Mouse (Mus musculus) spleen, postnatal 4 days (tissue): ENCODE measurements around the gene Magi2.
"Not testable (repeated sequence)": the region's sequence is repeated elsewhere in the genome, so short reads cannot be mapped to it uniquely, and the experiment has no call there.

Source experiments
- DNase-seq, 2 experiments: peaks; one replicate each; pipeline ENCODE4 v3.0.0; 2022; ENCODE audit warnings: low spot score in 2 of 2

Gene Magi2

DNA sequence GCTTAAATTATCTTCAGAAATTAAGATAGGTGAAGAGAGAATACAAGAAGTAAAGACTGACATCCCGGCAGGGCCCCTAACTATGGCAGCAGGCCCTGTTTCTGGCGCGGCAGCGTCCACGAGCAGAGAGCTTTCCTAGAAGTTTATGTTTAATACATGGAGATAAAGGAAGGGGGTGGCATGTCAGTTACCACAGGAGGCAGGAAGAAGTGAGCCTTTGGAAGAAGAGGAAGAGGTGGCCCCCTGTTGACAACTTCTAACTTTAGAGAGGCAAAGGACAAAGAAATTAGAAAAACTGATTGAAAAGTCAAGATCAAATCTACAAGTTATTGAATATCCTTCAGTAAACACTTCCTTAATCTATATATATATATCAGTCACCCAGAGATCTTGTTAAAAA lies 1281.8 kb downstream of the Magi2 start:
- no peak for DNase-seq

DNA sequence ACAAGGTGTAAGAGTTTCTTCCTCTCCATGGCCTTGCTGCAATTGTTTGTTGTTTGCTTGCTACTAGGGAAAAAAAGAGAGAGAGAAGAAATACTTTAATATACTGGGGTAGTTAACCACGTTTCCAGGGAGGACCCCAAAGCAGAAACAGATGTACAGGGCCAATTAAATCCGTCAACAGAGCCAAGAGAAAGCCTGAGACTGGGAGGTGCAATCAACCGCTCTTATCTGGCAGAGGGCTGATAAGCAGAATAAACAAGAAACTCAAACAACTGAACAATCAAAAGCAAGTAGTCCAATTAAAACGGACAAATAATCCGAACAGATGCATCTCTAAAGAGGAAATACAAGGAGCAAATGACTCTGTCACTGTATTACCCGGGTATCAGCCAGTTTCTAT lies 1282.8 kb downstream of the Magi2 start:
- no peak for DNase-seq

- no peak for DNase-seq
Measured at GRCm38 (mm10) chr5:20512377-20513126, 1285.7 kb downstream of the Magi2 start.

GRCm38 (mm10) chr5:20521639-20522038 lies 1294.8 kb downstream of the Magi2 start:
- no peak for DNase-seq

- no peak for DNase-seq
Measured at GRCm38 (mm10) chr5:20522047-20522446, 1295.2 kb downstream of the Magi2 start.

DNA sequence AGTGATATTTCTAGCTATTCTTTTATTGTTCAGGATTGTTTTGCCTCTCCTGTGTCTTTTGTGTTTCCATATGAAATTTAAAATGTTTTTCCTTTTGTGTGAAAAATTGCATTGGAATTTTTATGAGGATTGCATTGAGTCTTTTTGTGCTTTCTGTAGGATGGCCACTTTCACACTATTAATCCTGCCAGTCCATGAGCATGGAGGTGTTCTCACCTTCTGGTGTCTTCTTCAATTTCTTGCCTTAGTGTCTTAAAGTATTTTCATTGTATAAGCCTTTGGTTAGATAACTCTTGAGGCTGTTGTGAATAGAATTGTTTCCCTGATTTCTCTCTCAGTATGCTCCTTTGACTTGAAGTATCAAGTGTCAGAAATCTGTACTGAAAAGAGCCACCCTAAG lies 1296.9 kb downstream of the Magi2 start:
- DNase-seq = no peak

- DNase-seq = not testable (repeated sequence)
Measured at GRCm38 (mm10) chr5:20526588-20526987, 1299.8 kb downstream of the Magi2 start.

DNA sequence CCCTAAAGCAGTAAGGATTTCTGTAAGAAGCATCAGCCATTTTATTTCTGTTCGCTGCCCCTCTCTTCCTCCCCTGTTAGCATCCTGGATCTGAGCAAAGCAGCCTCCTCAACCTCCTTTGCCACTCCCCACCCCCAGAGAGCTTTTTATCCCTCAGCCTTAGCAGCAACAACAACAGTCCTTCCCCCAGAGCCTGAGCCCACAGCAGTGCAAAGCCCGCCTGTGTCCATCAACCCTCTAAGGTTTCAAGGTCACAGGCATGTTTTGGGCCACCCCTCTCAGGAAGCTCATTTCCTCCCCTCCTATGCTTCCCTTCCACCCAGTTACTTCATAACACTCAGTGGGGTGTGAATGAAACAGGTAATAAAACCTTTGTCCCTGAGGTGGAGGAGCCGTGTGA lies 1309.7 kb downstream of the Magi2 start:
- DNase-seq = no peak

- DNase-seq = no peak
Measured at GRCm38 (mm10) chr5:20537369-20538022, 1310.7 kb downstream of the Magi2 start.

- DNase-seq = no peak
Measured at GRCm38 (mm10) chr5:20544374-20544773, 1317.5 kb downstream of the Magi2 start.

DNA sequence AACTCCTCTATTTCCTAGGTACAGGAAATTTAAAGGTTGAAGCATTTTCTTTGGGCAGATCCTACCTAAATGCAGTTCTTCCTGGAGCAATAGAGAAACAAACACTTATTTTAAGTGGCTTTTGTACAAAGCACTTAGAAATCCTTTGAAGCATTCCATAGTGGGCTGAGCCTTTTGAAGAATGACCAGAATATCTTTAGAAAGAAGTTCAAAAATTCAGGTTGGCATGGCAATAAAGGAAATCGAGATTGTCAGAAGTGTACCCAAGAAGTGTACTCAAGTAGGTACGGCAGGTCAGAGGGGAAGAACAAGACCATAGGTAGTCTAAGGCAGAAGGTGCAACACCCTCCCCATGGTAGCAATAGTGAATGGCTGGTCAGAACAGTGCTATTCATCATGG lies 1332.5 kb downstream of the Magi2 start:
- no peak for DNase-seq

- DNase-seq = no peak
Measured at GRCm38 (mm10) chr5:20559821-20560220, 1333.0 kb downstream of the Magi2 start.

GRCm38 (mm10) chr5:20568421-20568820 lies 1341.6 kb downstream of the Magi2 start:
- no peak for DNase-seq

- no peak for DNase-seq
Measured at GRCm38 (mm10) chr5:20568966-20569365, 1342.1 kb downstream of the Magi2 start.

GRCm38 (mm10) chr5:20574816-20575215 lies 1348.0 kb downstream of the Magi2 start:
- no peak for DNase-seq

- DNase-seq = no peak
Measured at GRCm38 (mm10) chr5:20575798-20576197, 1349.0 kb downstream of the Magi2 start.

DNA sequence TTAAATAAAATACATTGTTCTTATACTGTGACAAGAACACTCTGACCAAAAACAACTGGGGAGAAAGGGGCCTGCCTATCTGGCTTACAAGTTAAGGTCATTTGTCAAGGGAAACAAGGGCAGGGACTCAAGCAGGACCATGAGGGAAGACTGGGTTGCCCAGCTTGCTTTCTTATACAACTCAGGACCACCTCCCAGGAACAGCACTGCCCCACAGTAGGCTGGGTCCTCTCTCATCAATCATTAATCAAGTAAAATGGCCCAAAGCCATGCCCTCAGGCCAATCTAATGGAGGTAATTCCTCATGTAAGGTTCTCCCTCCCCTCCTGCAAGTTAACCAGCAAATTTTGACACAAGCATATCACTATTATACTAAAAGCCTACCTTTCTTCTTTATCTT lies 1349.4 kb downstream of the Magi2 start:
- DNase-seq = no peak

DNA sequence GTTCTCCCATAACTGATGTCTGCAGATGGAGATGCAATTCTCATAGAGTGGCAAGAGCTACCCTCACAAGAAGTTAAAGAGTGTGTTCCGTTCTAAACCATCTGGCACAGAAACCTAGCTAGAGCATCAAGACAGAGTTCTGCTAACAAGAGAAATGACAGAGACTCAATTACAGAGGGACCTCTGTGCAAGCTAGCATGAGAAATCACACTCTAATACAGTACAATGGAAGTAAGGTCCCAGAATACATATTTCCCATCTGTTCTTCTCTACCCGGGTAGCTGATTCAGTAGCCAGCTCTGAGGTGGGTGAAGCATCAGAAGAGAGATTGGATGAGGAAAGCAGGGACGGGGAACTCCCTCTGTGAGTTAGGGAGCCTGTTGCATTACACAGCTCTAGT lies 1351.8 kb downstream of the Magi2 start:
- no peak for DNase-seq

DNA sequence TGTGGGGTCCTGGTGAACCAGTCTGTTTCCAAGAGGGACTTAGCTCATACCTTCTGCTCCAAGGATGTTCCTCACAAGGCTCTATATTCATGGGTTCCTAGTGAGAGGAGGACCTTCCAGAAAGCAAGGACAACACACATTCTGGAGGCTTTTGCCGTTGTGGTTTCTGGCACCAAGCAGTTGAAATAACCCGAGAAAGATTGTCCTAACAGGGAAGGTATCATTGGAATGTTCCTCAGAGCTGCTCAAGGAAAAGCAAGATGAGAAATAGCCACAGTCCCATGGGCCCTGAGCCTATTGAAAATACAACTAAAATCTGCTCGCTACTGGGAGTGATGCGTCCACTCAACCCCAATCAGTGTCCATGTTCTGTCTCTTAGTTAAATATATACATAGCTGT lies 1353.8 kb downstream of the Magi2 start:
- DNase-seq = no peak

GRCm38 (mm10) chr5:20582995-20583435 lies 1356.2 kb downstream of the Magi2 start:
- no peak for DNase-seq

DNA sequence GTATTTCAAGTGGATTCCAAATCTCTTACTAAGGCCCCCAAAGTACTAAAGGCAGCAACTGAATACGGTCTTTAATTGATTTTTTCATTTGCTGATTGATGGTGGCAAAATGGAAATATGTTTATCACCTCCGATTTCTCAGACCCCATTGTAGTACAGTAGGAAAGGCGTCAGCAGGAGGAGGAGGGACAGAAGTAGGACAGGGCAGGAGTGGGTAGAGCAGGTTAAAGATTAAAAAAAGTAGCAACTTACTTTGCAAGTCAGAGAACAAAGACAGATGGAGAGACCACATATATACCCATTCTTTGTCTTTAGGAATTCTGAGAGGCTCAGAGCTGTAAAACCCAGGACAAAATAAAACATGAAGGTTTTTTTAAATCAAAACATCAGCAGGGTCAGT lies 1356.8 kb downstream of the Magi2 start:
- no peak for DNase-seq

GRCm38 (mm10) chr5:20584769-20585168 lies 1357.9 kb downstream of the Magi2 start:
- no peak for DNase-seq

DNA sequence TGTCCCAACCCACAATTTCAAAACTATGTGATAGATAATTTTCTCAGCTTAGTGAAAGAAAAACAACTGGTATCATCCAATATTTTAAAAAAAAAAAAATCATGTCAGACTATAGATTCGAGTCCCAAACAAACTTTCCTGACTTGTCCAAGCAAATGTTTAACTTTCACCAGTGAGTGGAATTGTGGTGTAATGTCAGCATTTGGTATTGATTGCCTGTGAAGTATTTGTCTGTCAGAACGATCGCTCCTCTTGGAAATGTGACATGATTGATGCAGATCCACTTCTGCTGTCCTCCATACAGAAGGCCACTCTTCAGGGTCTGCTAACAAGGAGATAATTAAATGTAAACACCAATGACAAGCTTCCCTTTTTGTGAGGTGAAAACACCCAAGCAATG lies 1362.9 kb downstream of the Magi2 start:
- DNase-seq = no peak
